Mouse (Mus musculus): ENCODE results near the gene Tnfsfm13. TPM values are rescaled to one million over a fixed set of nuclear protein-coding genes. Genes with fewer than 3 reads are reported as not detected.
"Not testable (repeated sequence)": the region's sequence is repeated elsewhere in the genome, so short reads cannot be mapped to it uniquely, and the experiment has no call there.

Tnfsfm13 gene
- polyA plus RNA-seq, 1 experiment from 2014 or later: 0.45 TPM

- no peaks in the 10 kb centered on the region for H3K36me3 ChIP-seq (ENCODE audit: poor library complexity, severe bottlenecking)
- H3K4me3 ChIP-seq: no peak overlapping the region
- H3K27me3 ChIP-seq: no peaks in the 10 kb centered on the region
- H3K27ac ChIP-seq: no peak overlapping the region
- H3K9me3 ChIP-seq (replicated peaks): no peaks in the 10 kb centered on the region; the same call in 1 of the 2 replicates
- no peak overlapping the region for H3K4me2 ChIP-seq
- H3K9ac ChIP-seq: no peak overlapping the region
- no peak for ATAC-seq
- WGBS: 85% methylated on average over 20 of the region's 20 CpGs
- no peaks in the 10 kb centered on the region for H3K4me1 ChIP-seq
Observed at GRCm38 (mm10) chr11:69712954-69713672, 17.2 kb upstream of the Tnfsfm13 start.

GRCm38 (mm10) chr11:69711082-69711481 lies 15.2 kb upstream of the Tnfsfm13 start:
- 85% methylated on average over 2 of the region's 2 CpGs for WGBS
- no peak overlapping the region for H3K4me3 ChIP-seq
- no peak overlapping the region for H3K4me2 ChIP-seq
- H3K27ac ChIP-seq: no peak overlapping the region
- H3K4me1 ChIP-seq: no peaks in the 10 kb centered on the region
- H3K36me3 ChIP-seq (ENCODE audit: poor library complexity, severe bottlenecking): no peaks in the 10 kb centered on the region
- H3K9ac ChIP-seq: no peak overlapping the region
- no peaks in the 10 kb centered on the region for H3K27me3 ChIP-seq
- H3K9me3 ChIP-seq (replicated peaks): no peaks in the 10 kb centered on the region; the same call in 1 of the 2 replicates
- ATAC-seq: no peak

- no peak overlapping the region for H3K9ac ChIP-seq
- 72% methylated on average over 3 of the region's 3 CpGs for WGBS
- H3K4me3 ChIP-seq: no peak overlapping the region
- no peak overlapping the region for H3K4me2 ChIP-seq
- ATAC-seq: no peak
- H3K27me3 ChIP-seq: no peaks in the 10 kb centered on the region
- no peaks in the 10 kb centered on the region; the same call in 1 of the 2 replicates for H3K9me3 ChIP-seq (replicated peaks)
- no peaks in the 10 kb centered on the region for H3K4me1 ChIP-seq
- no peak overlapping the region for H3K27ac ChIP-seq
- no peaks in the 10 kb centered on the region for H3K36me3 ChIP-seq (ENCODE audit: poor library complexity, severe bottlenecking)
Observed at GRCm38 (mm10) chr11:69710470-69710869, 14.6 kb upstream of the Tnfsfm13 start.

GRCm38 (mm10) chr11:69709554-69710446 lies 13.9 kb upstream of the Tnfsfm13 start:
- Histone ChIP-seq H3K27ac (no peak overlapping the region), H3K9me3 (replicated peaks) (no peaks in the 10 kb centered on the region), H3K4me1 (no peaks in the 10 kb centered on the region), H3K36me3 (ENCODE audit: poor library complexity, severe bottlenecking) (no peaks in the 10 kb centered on the region), H3K4me2 (no peak overlapping the region), H3K9ac (no peak overlapping the region), H3K4me3 (no peak overlapping the region), H3K27me3 (no peaks in the 10 kb centered on the region)
- 56% methylated on average over 11 of the region's 11 CpGs for WGBS
- no peak for ATAC-seq

- Histone ChIP-seq H3K27ac (no peak overlapping the region), H3K9me3 (replicated peaks) (no peaks in the 10 kb centered on the region), H3K4me2 (no peak overlapping the region), H3K4me1 (no peaks in the 10 kb centered on the region), H3K4me3 (no peak overlapping the region), H3K36me3 (ENCODE audit: poor library complexity, severe bottlenecking) (no peaks in the 10 kb centered on the region), H3K9ac (no peak overlapping the region), H3K27me3 (no peaks in the 10 kb centered on the region)
- ATAC-seq: no peak
- WGBS: 90% methylated on average over 3 of the region's 3 CpGs
Observed at GRCm38 (mm10) chr11:69708614-69709265, 12.8 kb upstream of the Tnfsfm13 start.

- no peaks in the 10 kb centered on the region for H3K36me3 ChIP-seq (ENCODE audit: poor library complexity, severe bottlenecking)
- H3K4me1 ChIP-seq: no peaks in the 10 kb centered on the region
- WGBS: 92% methylated on average over 4 of the region's 4 CpGs
- H3K27ac ChIP-seq: no peak overlapping the region
- H3K9ac ChIP-seq: no peak overlapping the region
- no peak overlapping the region for H3K4me2 ChIP-seq
- H3K27me3 ChIP-seq: no peaks in the 10 kb centered on the region
- H3K4me3 ChIP-seq: no peak overlapping the region
- no peak for ATAC-seq
- no peaks in the 10 kb centered on the region for H3K9me3 ChIP-seq (replicated peaks)
Observed at GRCm38 (mm10) chr11:69707873-69708381, 12.0 kb upstream of the Tnfsfm13 start.

- H3K27ac ChIP-seq: no peak overlapping the region
Observed at GRCm38 (mm10) chr11:69707480-69707847, 11.6 kb upstream of the Tnfsfm13 start.

GRCm38 (mm10) chr11:69706775-69707479 lies 11.0 kb upstream of the Tnfsfm13 start:
- H3K4me1 ChIP-seq: no peaks in the 10 kb centered on the region
- H3K4me2 ChIP-seq: no peak overlapping the region
- 47% methylated on average over 6 of the region's 6 CpGs for WGBS
- H3K27ac ChIP-seq: no peak overlapping the region
- no peak for ATAC-seq
- H3K36me3 ChIP-seq (ENCODE audit: poor library complexity, severe bottlenecking): no peaks in the 10 kb centered on the region
- no peaks in the 10 kb centered on the region for H3K9me3 ChIP-seq (replicated peaks)
- no peak overlapping the region for H3K4me3 ChIP-seq
- no peak overlapping the region for H3K9ac ChIP-seq
- no peaks in the 10 kb centered on the region for H3K27me3 ChIP-seq

More at GRCm38 (mm10) chr11:69707480-69707847, 11.6 kb upstream of the Tnfsfm13 start:
- Histone ChIP-seq H3K4me1 (no peaks in the 10 kb centered on the region), H3K36me3 (ENCODE audit: poor library complexity, severe bottlenecking) (no peaks in the 10 kb centered on the region), H3K9ac (no peak overlapping the region), H3K4me2 (no peak overlapping the region), H3K9me3 (replicated peaks) (no peaks in the 10 kb centered on the region), H3K4me3 (no peak overlapping the region), H3K27me3 (no peaks in the 10 kb centered on the region)
- WGBS: 93% methylated on average over 4 of the region's 4 CpGs
- no peak for ATAC-seq

- Histone ChIP-seq H3K27ac (no peak overlapping the region), H3K9ac (no peak overlapping the region), H3K4me1 (no peaks in the 10 kb centered on the region), H3K9me3 (replicated peaks) (no peaks in the 10 kb centered on the region), H3K4me3 (no peak overlapping the region), H3K4me2 (no peak overlapping the region), H3K27me3 (no peaks in the 10 kb centered on the region), H3K36me3 (ENCODE audit: poor library complexity, severe bottlenecking) (no peaks in the 10 kb centered on the region)
- 44% methylated on average over 2 of the region's 2 CpGs for WGBS
- no peak for ATAC-seq
Observed at GRCm38 (mm10) chr11:69704613-69705010, 8.7 kb upstream of the Tnfsfm13 start.

GRCm38 (mm10) chr11:69703814-69704612 lies 8.1 kb upstream of the Tnfsfm13 start:
- H3K27me3 ChIP-seq: no peaks in the 10 kb centered on the region
- no peak overlapping the region for H3K9ac ChIP-seq
- WGBS: 68% methylated on average over 8 of the region's 8 CpGs
- ATAC-seq: no peak
- H3K36me3 ChIP-seq (ENCODE audit: poor library complexity, severe bottlenecking): no peaks in the 10 kb centered on the region
- no peak overlapping the region for H3K27ac ChIP-seq
- H3K9me3 ChIP-seq (replicated peaks): no peaks in the 10 kb centered on the region
- no peak overlapping the region for H3K4me3 ChIP-seq
- H3K4me2 ChIP-seq: no peak overlapping the region
- H3K4me1 ChIP-seq: no peaks in the 10 kb centered on the region

- not testable (repeated sequence) for H3K27ac ChIP-seq; H3K27me3 ChIP-seq; H3K36me3 ChIP-seq (ENCODE audit: poor library complexity, severe bottlenecking); H3K4me2 ChIP-seq; H3K4me3 ChIP-seq; H3K4me1 ChIP-seq; ATAC-seq; H3K9me3 ChIP-seq (replicated peaks); H3K9ac ChIP-seq
- 81% methylated on average over 3 of the region's 3 CpGs for WGBS
Observed at GRCm38 (mm10) chr11:69703381-69703780, 7.5 kb upstream of the Tnfsfm13 start.
